Mouse (Mus musculus): ENCODE data around the gene Fjx1. TPM values are rescaled to one million over a fixed set of nuclear protein-coding genes. Genes with fewer than 3 reads are reported as not detected.

The Fjx1 gene
- polyA plus RNA-seq, 1 experiment from 2014 or later, result 48.4 TPM

- Histone ChIP-seq H3K4me1 (no peaks in the 10 kb centered on the region), H3K9ac (replicated peaks) (no peak overlapping the region), H3K4me2 (replicated peaks) (no peak overlapping the region), H3K36me3 (no peaks in the 10 kb centered on the region), H3K4me3 (no peak overlapping the region), H3K27me3 (no peaks in the 10 kb centered on the region), H3K9me3 (no peaks in the 10 kb centered on the region), H3K27ac (replicated peaks) (no peak overlapping the region)
- ATAC-seq (ENCODE audit: low FRiP score, low read depth), result no peak
- WGBS, result 88% methylated on average over 14 of the region's 14 CpGs
Observed at GRCm38 (mm10) chr2:102416149-102416743, 36.1 kb downstream of the Fjx1 start.

- Histone ChIP-seq H3K4me2 (replicated peaks) (no peak overlapping the region), H3K36me3 (no peaks in the 10 kb centered on the region), H3K9me3 (no peaks in the 10 kb centered on the region), H3K9ac (replicated peaks) (no peak overlapping the region), H3K4me3 (no peak overlapping the region), H3K27ac (replicated peaks) (no peak overlapping the region), H3K4me1 (peaks cover 5% of the 10 kb centered on the region), H3K27me3 (no peaks in the 10 kb centered on the region; the same call in 1 of the 2 replicates)
- ATAC-seq (ENCODE audit: low FRiP score, low read depth), result no peak
- 89% methylated on average over 2 of the region's 2 CpGs for WGBS
Observed at GRCm38 (mm10) chr2:102412738-102413137, 39.6 kb downstream of the Fjx1 start.

GRCm38 (mm10) chr2:102410615-102411014 lies 41.7 kb downstream of the Fjx1 start:
- no peaks in the 10 kb centered on the region for H3K9me3 ChIP-seq
- no peak overlapping the region for H3K4me3 ChIP-seq
- no peak for ATAC-seq (ENCODE audit: low FRiP score, low read depth)
- no peaks in the 10 kb centered on the region for H3K36me3 ChIP-seq
- H3K27ac ChIP-seq (replicated peaks), result no peak overlapping the region
- peaks cover 4% of the 10 kb centered on the region for H3K27me3 ChIP-seq
- H3K4me2 ChIP-seq (replicated peaks), result no peak overlapping the region
- peaks cover 10% of the 10 kb centered on the region for H3K4me1 ChIP-seq
- WGBS, result 84% methylated on average over 4 of the region's 4 CpGs
- H3K9ac ChIP-seq (replicated peaks), result no peak overlapping the region

GRCm38 (mm10) chr2:102409741-102410140 lies 42.6 kb downstream of the Fjx1 start:
- Histone ChIP-seq H3K9ac (replicated peaks) (no peak overlapping the region), H3K27ac (replicated peaks) (no peak overlapping the region), H3K27me3 (peaks cover 4% of the 10 kb centered on the region), H3K4me3 (no peak overlapping the region), H3K9me3 (no peaks in the 10 kb centered on the region), H3K36me3 (no peaks in the 10 kb centered on the region), H3K4me2 (replicated peaks) (no peak overlapping the region), H3K4me1 (peaks cover 10% of the 10 kb centered on the region)
- WGBS, result 94% methylated on average over 3 of the region's 3 CpGs
- no peak for ATAC-seq (ENCODE audit: low FRiP score, low read depth)

- Histone ChIP-seq H3K4me3 (no peak within 1 kb of the TSS), H3K36me3 (no peaks in the 10 kb centered on the region), H3K9ac (replicated peaks) (no peak within 1 kb of the TSS), H3K27me3 (peaks cover 7% of the 10 kb centered on the region), H3K27ac (replicated peaks) (no peak within 1 kb of the TSS), H3K4me2 (replicated peaks) (no peak within 1 kb of the TSS), H3K9me3 (no peaks in the 10 kb centered on the region), H3K4me1 (peaks cover 10% of the 10 kb centered on the region)
- 35% methylated on average over 14 of the region's 14 CpGs for WGBS
- ATAC-seq (ENCODE audit: low FRiP score, low read depth), result peak; percentile 19; the same call in 1 of the 2 replicates
Observed at GRCm38 (mm10) chr2:102407363-102408184, 44.7 kb downstream of the Fjx1 start, which contains the start of gene Trim44. Gene Trim44 (minus strand): TSS chr2:102407828.

- Histone ChIP-seq H3K9ac (replicated peaks) (no peak overlapping the region), H3K36me3 (no peaks in the 10 kb centered on the region), H3K4me2 (replicated peaks) (no peak overlapping the region), H3K9me3 (no peaks in the 10 kb centered on the region), H3K4me1 (peaks cover 10% of the 10 kb centered on the region), H3K27me3 (peaks cover 7% of the 10 kb centered on the region), H3K27ac (replicated peaks) (no peak overlapping the region), H3K4me3 (no peak overlapping the region)
- WGBS, result 83% methylated on average over 4 of the region's 4 CpGs
- ATAC-seq (ENCODE audit: low FRiP score, low read depth), result no peak
Observed at GRCm38 (mm10) chr2:102406324-102407304, 45.7 kb downstream of the Fjx1 start.

GRCm38 (mm10) chr2:102403982-102404381 lies 48.3 kb downstream of the Fjx1 start:
- Histone ChIP-seq H3K27me3 (peaks cover 7% of the 10 kb centered on the region), H3K4me1 (peaks cover 28% of the 10 kb centered on the region), H3K36me3 (no peaks in the 10 kb centered on the region), H3K4me2 (replicated peaks) (no peak overlapping the region), H3K9me3 (no peaks in the 10 kb centered on the region), H3K27ac (replicated peaks) (no peak overlapping the region), H3K9ac (replicated peaks) (no peak overlapping the region), H3K4me3 (no peak overlapping the region)
- no peak for ATAC-seq (ENCODE audit: low FRiP score, low read depth)
- WGBS, result 80% methylated on average over 5 of the region's 5 CpGs

GRCm38 (mm10) chr2:102403306-102403705 lies 49.0 kb downstream of the Fjx1 start:
- Histone ChIP-seq H3K27ac (replicated peaks) (no peak overlapping the region), H3K4me3 (no peak overlapping the region), H3K27me3 (peaks cover 7% of the 10 kb centered on the region), H3K4me1 (peaks cover 28% of the 10 kb centered on the region), H3K9me3 (no peaks in the 10 kb centered on the region), H3K36me3 (no peaks in the 10 kb centered on the region), H3K4me2 (replicated peaks) (no peak overlapping the region), H3K9ac (replicated peaks) (no peak overlapping the region)
- ATAC-seq (ENCODE audit: low FRiP score, low read depth), result no peak
- WGBS, result 90% methylated on average over 4 of the region's 4 CpGs

- H3K27ac ChIP-seq (replicated peaks), result peak overlapping the region; percentile 93
- H3K4me2 ChIP-seq (replicated peaks), result peak overlapping the region; percentile 88
- H3K27me3 ChIP-seq, result peaks cover 3% of the 10 kb centered on the region; the same call in 1 of the 2 replicates
- ATAC-seq (ENCODE audit: low FRiP score, low read depth), result no peak; the same call in none of the 2 replicates
- 28% methylated on average over 6 of the region's 6 CpGs for WGBS
- no peaks in the 10 kb centered on the region for H3K9me3 ChIP-seq
- peaks cover 20% of the 10 kb centered on the region for H3K4me1 ChIP-seq
- peak overlapping the region; percentile 88 for H3K9ac ChIP-seq (replicated peaks)
- H3K4me3 ChIP-seq, result peak overlapping the region; percentile 79
- H3K36me3 ChIP-seq, result no peaks in the 10 kb centered on the region
Observed at GRCm38 (mm10) chr2:102401352-102401692, 51.0 kb downstream of the Fjx1 start.

- under 1% methylated on average over 79 of the region's 94 CpGs for WGBS
- no peaks in the 10 kb centered on the region for H3K9me3 ChIP-seq
Observed at GRCm38 (mm10) chr2:102400605-102401351, 51.5 kb downstream of the Fjx1 start.

More at GRCm38 (mm10) chr2:102400605-102401351, 51.5 kb downstream of the Fjx1 start:
- Histone ChIP-seq H3K4me2 (replicated peaks) (peak overlapping the region; percentile 88), H3K36me3 (no peaks in the 10 kb centered on the region), H3K27me3 (0 out of 2 replicates have a peak, but pooled peaks cover 3% of the 10 kb centered on the region), H3K9ac (replicated peaks) (peak overlapping the region; percentile 88), H3K4me3 (peak overlapping the region; percentile 79), H3K4me1 (peaks cover 20% of the 10 kb centered on the region), H3K27ac (replicated peaks) (peak overlapping the region; percentile 93)
- peak; percentile 89 for ATAC-seq (ENCODE audit: low FRiP score, low read depth)
